Mouse (Mus musculus) ovary, adult 2 months (tissue): Measurements from ENCODE around the gene Ppp1r26. TPM values are rescaled to one million over a fixed set of nuclear protein-coding genes. Genes with fewer than 3 reads are reported as not detected.

Source experiments
- polyA plus RNA-seq: library from polyadenylated mRNA; depleted of rRNA; stranded (reverse); fragments of >200 nt; gene quantifications from 2 replicates; pipeline ENCODE4 v1.2.3, GENCODE M21; 2012; rRNA removed

Ppp1r26 gene
- 10.8 and 12.3 TPM in 2 replicates for polyA plus RNA-seq

DNA sequence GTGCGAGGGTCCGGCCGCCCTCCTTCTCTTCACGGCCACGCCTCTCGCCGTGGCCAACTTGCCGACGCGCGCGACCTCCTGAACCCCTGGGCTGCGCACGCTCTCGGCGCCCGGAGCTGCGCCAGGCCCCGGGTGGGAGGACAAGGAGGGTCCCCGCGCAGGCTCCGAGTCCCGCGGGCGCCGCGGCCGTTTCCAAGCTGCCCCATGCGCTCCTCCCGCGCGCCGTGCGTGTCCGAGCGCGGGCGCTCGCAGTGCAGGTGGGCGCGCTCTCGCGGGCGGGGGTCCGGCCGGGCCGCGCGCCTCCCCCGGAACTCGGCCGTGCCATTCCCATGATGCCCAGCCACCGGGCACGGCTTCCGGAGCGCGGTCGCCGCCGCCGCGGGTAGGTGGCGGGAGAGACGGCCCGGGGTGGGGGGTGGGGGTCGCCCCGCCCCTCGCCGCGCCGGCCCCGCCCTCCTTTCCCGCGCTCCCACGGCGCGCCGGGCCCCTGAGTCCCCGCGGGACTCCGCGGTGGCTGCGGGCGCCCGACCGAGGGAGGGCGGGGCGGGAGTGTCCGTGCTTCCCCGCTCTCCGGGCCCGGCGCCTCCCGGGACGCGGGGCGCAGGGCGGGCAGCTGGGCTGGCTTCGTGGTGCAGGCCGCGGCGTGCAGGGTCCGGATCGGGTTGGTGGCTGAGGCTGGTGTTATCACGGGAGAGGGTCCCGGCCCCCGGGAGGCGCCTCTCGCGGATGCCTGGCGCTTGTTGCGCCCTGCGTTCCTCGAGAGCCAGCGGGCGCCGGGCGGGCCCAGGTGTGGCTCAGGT lies at the start of gene Ppp1r26:
TSS of gene Ppp1r26 (plus strand) at position 286 of the 800 bp plus-strand sequence.

DNA sequence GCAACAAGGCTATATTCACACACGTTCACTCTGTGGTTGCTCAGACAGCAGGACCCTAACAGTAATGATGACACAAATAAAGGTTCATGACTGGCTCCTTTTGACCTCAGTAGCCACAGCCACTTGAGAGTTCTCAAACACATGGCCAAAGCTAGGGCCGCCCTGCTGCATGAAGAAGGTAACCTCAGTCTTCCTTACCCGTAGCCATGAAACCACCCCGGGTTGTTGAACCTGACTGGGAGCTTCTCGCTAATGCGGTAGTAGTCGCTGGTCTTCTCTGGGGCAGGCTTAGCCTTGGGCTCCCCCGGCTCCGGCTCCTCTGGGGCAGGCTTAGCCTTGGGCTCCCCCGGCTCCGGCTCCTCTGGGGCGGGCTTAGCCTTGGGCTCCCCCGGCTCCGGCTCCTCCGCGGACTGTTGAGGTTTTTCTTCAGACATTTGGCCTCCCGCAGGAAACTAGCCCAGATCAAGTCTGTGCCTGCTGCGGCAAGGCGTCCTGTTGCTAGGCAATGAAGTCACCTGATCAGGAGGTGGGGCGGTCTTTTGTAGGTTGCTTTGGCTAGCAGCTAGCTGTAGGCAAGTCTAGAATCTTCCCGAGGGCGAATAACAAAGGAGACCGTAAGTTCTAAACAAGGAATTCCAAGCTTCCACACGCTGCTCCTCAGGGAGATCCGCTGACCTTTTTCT lies 19.4 kb downstream of the Ppp1r26 start, which contains the start of gene 1700007K13Rik:
TSS of gene 1700007K13Rik (minus strand) at position 497 of the 683 bp plus-strand sequence.

DNA sequence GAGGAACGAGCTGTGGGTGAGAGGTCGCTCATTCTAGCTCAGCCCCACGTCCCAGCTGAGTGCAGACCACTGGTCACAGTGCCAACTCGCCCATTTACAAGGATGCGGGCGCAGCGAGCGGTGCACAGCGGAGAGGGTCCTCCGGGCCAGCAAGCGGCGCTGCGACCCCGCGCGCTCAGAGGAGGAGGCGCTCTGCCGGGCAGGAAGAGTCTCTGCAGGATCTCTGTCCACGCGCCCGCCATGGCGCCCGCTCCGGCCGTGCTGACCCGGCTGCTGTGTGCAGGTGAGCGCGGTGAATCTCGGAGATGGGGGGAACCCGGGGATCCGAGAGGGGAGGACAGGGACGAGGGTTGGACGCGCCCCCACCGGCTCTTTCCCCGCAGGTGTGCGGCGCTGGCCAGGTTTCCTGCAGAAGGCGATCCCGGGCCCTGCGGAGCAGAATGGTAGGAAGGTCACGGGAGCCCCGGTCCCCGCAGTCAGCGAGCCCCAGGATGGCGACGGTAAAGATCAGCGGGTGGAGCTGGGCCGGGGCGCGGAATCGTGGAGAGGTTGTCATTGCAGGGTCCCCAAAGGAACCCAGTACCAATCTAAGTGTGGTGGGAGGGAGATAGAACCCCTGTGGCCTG lies 21.4 kb downstream of the Ppp1r26 start, which contains the start of gene Mrps2:
TSS of gene Mrps2 (plus strand) at position 207 of the 626 bp plus-strand sequence.

DNA sequence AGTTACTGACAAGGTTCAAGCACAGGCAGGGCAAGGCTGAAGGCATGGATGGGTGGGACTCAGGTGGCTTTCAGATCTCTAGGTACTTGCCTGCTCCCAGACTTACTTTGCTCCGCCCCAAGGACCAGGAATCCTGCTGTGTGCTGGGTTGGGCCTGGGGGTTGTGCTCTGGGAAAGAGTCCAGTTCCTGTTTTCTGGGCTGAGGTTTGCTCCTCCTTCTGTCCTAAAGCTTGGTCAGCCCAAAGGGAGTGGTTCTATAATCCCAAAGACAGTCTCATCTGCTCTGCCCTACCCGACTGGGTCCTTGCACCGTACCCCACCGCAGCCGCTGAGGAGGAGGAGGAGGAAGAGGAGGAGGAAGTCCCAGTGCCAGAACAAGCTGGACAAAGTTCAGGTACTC lies 50.1 kb downstream of the Ppp1r26 start, which contains the start of gene Gbgt1:
TSS of gene Gbgt1 (plus strand) at position 221 of the 400 bp plus-strand sequence.

Other genes with a start within 250 kb of the Ppp1r26 start
- 11.6 and 12.0 TPM in 2 replicates for gene 1700007K13Rik, start 19.5 kb downstream of the Ppp1r26 start, polyA plus RNA-seq
- gene Mrps2, start 21.3 kb downstream of the Ppp1r26 start, polyA plus RNA-seq = 39.8 and 60.6 TPM in 2 replicates
- 7.7 and 7.9 TPM in 2 replicates for gene Gbgt1, start 50.1 kb downstream of the Ppp1r26 start, polyA plus RNA-seq
- 0.71 TPM in 1 of 2 replicates, not detected in the other for gene Gm10134, start 59.3 kb downstream of the Ppp1r26 start, polyA plus RNA-seq
- 94.0 and 104 TPM in 2 replicates for gene Ralgds, start 66.3 kb downstream of the Ppp1r26 start, polyA plus RNA-seq
- gene Cel, start 116.6 kb downstream of the Ppp1r26 start, polyA plus RNA-seq = 0.20 and 0.68 TPM in 2 replicates
- gene Gtf3c5, start 137.0 kb downstream of the Ppp1r26 start, polyA plus RNA-seq = 30.9 and 33.1 TPM in 2 replicates
- 0.24 and 0.32 TPM in 2 replicates for gene Gfi1b, start 175.2 kb downstream of the Ppp1r26 start, polyA plus RNA-seq
- 16.2 and 17.2 TPM in 2 replicates for gene Tsc1, start 194.4 kb downstream of the Ppp1r26 start, polyA plus RNA-seq